Mouse (Mus musculus) myocyte (in vitro differentiated cells): ENCODE results near the gene Rapgef5. TPM values are rescaled to one million over a fixed set of nuclear protein-coding genes. Genes with fewer than 3 reads are reported as not detected.

ENCODE experiments used
- H3K27me3 ChIP-seq: one replicate; pipeline ENCODE4 v1.6.1; 2011; ENCODE audit not compliant: control insufficient read depth, insufficient read depth, insufficient read length
- H3K36me3 ChIP-seq: one replicate; pipeline ENCODE4 v1.6.1; 2011; ENCODE audit not compliant: control insufficient read depth, insufficient read depth
- H3K4me2 ChIP-seq: one replicate; pipeline ENCODE4 v1.6.1; 2011; ENCODE audit warnings: low read depth, control low read depth
- H3K4me3 ChIP-seq: one replicate; pipeline ENCODE4 v1.5.1; 2011; ENCODE audit warnings: mild to moderate bottlenecking, control low read depth, moderate library complexity
- H3K79me2 ChIP-seq: one replicate; pipeline ENCODE4 v1.6.1; 2011; ENCODE audit not compliant: control insufficient read depth, insufficient read depth
- H3ac ChIP-seq: one replicate; pipeline ENCODE4 v1.6.1; 2011; ENCODE audit not compliant: control insufficient read depth, insufficient read length
- CEBPB ChIP-seq: IDR thresholded peaks from 2 replicates; pipeline ENCODE4 v1.6.1; 2011; ENCODE audit warnings: mild to moderate bottlenecking, moderate library complexity; ENCODE audit not compliant: poor library complexity, insufficient read depth, severe bottlenecking
- E2F4 ChIP-seq: IDR thresholded peaks from one replicate; pipeline ENCODE4 v1.6.1; 2011; ENCODE audit warnings: mild to moderate bottlenecking, control low read depth, moderate library complexity; ENCODE audit not compliant: insufficient read depth
- MAX ChIP-seq: IDR thresholded peaks from one replicate; pipeline ENCODE4 v1.6.1; 2011; ENCODE audit warnings: low read depth, mild to moderate bottlenecking, control low read depth
- MYOD1 ChIP-seq, 3 experiments: IDR thresholded peaks; one replicate each; pipeline ENCODE4 v1.6.1; 2011; ENCODE audit warnings: control low read depth in 2 of 3, low read depth in 2 of 3, mild to moderate bottlenecking in 2 of 3, moderate library complexity in 1 of 3; ENCODE audit not compliant: insufficient read length in 2 of 3, control insufficient read depth in 1 of 3
- MYOG ChIP-seq, 3 experiments: IDR thresholded peaks; one replicate each; pipeline ENCODE4 v1.6.1; 2011; ENCODE audit warnings: control low read depth in 2 of 3, low read depth in 2 of 3, mild to moderate bottlenecking in 2 of 3; ENCODE audit not compliant: insufficient read length in 2 of 3, control insufficient read depth in 1 of 3, insufficient read depth in 1 of 3
- POLR2A ChIP-seq: IDR thresholded peaks from one replicate; pipeline ENCODE4 v1.6.1; 2011; ENCODE audit warnings: low read depth, mild to moderate bottlenecking, control low read depth, moderate library complexity; ENCODE audit not compliant: insufficient read length
- POLR2AphosphoS2 ChIP-seq: IDR thresholded peaks from one replicate; pipeline ENCODE4 v1.6.1; 2011; ENCODE audit warnings: low read depth, control low read depth; ENCODE audit not compliant: insufficient read length
- REST ChIP-seq: IDR thresholded peaks from one replicate; pipeline ENCODE4 v1.6.1; 2011; ENCODE audit warnings: mild to moderate bottlenecking, control low read depth, moderate library complexity; ENCODE audit not compliant: insufficient read depth, insufficient read length
- SRF ChIP-seq: IDR thresholded peaks from one replicate; pipeline ENCODE4 v1.6.1; 2011; ENCODE audit warnings: low read depth; ENCODE audit not compliant: control insufficient read depth, insufficient read length
- TCF12 ChIP-seq: IDR thresholded peaks from one replicate; pipeline ENCODE4 v1.6.1; 2011; ENCODE audit warnings: mild to moderate bottlenecking, control low read depth; ENCODE audit not compliant: poor library complexity, insufficient read depth, severe bottlenecking
- TCF3 ChIP-seq: IDR thresholded peaks from one replicate; pipeline ENCODE4 v1.6.1; 2011; ENCODE audit warnings: low read depth, control low read depth; ENCODE audit not compliant: insufficient read length
- USF1 ChIP-seq: IDR thresholded peaks from one replicate; pipeline ENCODE4 v1.6.1; 2011; ENCODE audit warnings: low read depth, mild to moderate bottlenecking, control low read depth, moderate library complexity
- polyA plus RNA-seq: library from polyadenylated mRNA; unstranded; fragments of >200 nt; fragmentation: generic; extraction: Trizol; gene quantifications from one replicate; pipeline ENCODE4 v1.2.1, GENCODE M21; 2012; ENCODE audit warnings: missing spikeins

Rapgef5 gene
- polyA plus RNA-seq, 1 experiment, result 0.01 TPM

DNA sequence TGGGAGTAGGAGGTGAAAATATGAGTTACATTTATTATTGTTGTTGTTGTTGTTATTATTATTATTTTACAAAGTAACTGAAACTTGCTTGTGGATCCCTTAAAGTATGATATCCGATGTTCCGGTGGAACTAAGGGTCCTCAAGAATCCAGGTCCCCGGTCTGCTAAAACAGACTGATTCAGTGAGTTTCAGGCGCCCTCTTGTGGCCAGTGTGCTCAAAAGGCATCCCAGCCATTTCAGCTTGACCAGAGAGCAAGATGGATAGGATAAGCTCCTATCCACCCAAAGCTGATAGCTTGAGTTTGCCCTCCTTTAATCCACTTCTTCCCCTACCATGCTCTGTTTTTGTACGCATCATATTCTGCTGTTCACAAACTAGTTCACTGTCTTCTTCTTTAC is 252.8 kb downstream of the Rapgef5 start:
- H3K36me3 ChIP-seq, result no peaks in the 10 kb centered on the region
- no peak overlapping the region for H3K4me2 ChIP-seq
- H3K79me2 ChIP-seq, result no peaks in the 10 kb centered on the region
- no peak overlapping the region for H3K4me3 ChIP-seq
- TF ChIP-seq POLR2A (no peak), CEBPB (no peak), SRF (no peak), TCF12 (no peak), MYOG (IDR thresholded peaks at IDR 0.05; ENCODE audit: control insufficient read depth in 1 of 3, insufficient read depth in 1 of 3, insufficient read length in 2 of 3, low read depth in 2 of 3) (no peak), REST (no peak), E2F4 (no peak), MYOD1 (IDR thresholded peaks at IDR 0.05; ENCODE audit: control insufficient read depth in 1 of 3, insufficient read length in 2 of 3, low read depth in 2 of 3) (no peak)
- H3K27me3 ChIP-seq, result no peaks in the 10 kb centered on the region
- no peak overlapping the region for H3ac ChIP-seq

DNA sequence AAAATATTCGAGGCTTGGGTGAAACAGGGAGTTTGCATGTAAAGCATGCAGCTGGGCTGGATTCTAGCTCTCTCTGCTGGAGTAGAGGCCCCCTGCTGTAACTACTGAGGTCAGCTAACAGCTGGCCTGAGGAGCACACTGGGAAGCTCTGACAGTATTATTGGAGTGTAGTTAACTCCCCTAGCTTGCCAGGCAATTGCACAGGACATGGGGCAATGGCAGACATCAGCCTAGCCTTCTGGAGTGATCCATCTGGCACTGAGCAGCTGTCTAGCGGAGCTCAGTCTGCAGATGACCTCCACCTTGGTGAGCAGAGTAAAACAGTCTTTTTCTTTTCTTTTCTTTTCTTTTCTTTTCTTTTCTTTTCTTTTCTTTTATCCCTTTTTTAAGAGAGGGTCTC is 253.9 kb downstream of the Rapgef5 start:
- H3K4me2 ChIP-seq, result no peak overlapping the region
- TF ChIP-seq TCF3 (no peak), MYOD1 (IDR thresholded peaks at IDR 0.05; ENCODE audit: control insufficient read depth in 1 of 3, insufficient read length in 2 of 3, low read depth in 2 of 3) (no peak), TCF12 (no peak), POLR2A (no peak), REST (no peak), SRF (no peak), POLR2AphosphoS2 (no peak)
- H3K79me2 ChIP-seq, result no peaks in the 10 kb centered on the region
- H3K36me3 ChIP-seq, result no peaks in the 10 kb centered on the region
- H3K27me3 ChIP-seq, result no peaks in the 10 kb centered on the region
- H3K4me3 ChIP-seq, result no peak overlapping the region
- H3ac ChIP-seq, result no peak overlapping the region

DNA sequence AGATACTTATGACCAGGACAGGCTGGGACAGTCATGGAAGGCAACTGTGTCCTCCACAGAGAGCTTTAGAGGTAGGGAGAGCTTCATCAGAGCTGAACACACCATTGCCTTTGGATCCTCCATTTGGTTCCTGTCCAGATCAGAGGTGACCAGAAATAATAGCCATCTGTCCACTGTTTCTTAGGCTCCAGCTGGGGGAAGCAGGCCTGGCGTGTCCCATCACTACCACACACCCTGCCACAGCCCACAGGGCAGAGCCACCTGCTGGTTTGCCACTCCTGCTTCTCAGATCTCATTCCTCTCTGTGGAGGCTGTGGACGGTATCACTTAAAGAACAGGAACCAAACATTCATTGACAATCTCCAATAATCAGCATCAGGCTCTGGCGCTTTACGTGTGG is 254.9 kb downstream of the Rapgef5 start:
- Histone ChIP-seq H3K79me2 (no peaks in the 10 kb centered on the region), H3K27me3 (no peaks in the 10 kb centered on the region), H3ac (no peak overlapping the region), H3K36me3 (no peaks in the 10 kb centered on the region), H3K4me3 (no peak overlapping the region), H3K4me2 (no peak overlapping the region)
- TF ChIP-seq REST (no peak), MYOG (IDR thresholded peaks at IDR 0.05; ENCODE audit: control insufficient read depth in 1 of 3, insufficient read depth in 1 of 3, insufficient read length in 2 of 3, low read depth in 2 of 3) (no peak), MAX (no peak), MYOD1 (IDR thresholded peaks at IDR 0.05; ENCODE audit: control insufficient read depth in 1 of 3, insufficient read length in 2 of 3, low read depth in 2 of 3) (no peak), USF1 (no peak), CEBPB (no peak), TCF3 (no peak), POLR2A (no peak), TCF12 (no peak), E2F4 (no peak), POLR2AphosphoS2 (no peak), SRF (no peak)

DNA sequence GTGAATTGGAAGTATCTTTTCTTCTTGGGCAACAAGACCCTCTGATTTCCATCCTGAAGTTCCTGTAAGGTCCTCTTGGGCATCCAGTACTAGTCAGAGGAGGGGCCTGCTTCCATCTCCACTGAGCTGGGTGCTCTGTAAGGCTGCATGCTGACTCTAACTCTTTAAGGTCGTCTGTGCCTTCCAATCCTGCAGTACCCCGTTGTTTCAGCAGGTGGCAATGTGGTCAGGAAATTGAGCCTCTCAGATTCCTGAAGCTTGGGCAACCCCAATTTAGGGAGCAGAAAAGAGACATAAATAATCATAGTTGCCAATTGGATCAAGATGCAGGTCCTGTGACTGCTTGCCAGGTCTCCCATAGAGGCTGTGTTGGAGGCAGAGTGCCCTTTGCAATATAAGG is 256.4 kb downstream of the Rapgef5 start:
- TF ChIP-seq TCF12 (no peak), MAX (no peak), USF1 (no peak), POLR2A (no peak), E2F4 (no peak), CEBPB (no peak), MYOG (IDR thresholded peaks at IDR 0.05; ENCODE audit: control insufficient read depth in 1 of 3, insufficient read depth in 1 of 3, insufficient read length in 2 of 3, low read depth in 2 of 3) (no peak), TCF3 (no peak), POLR2AphosphoS2 (no peak), MYOD1 (IDR thresholded peaks at IDR 0.05; ENCODE audit: control insufficient read depth in 1 of 3, insufficient read length in 2 of 3, low read depth in 2 of 3) (no peak), SRF (no peak), REST (no peak)
- Histone ChIP-seq H3ac (no peak overlapping the region), H3K4me2 (no peak overlapping the region), H3K36me3 (no peaks in the 10 kb centered on the region), H3K4me3 (no peak overlapping the region), H3K27me3 (no peaks in the 10 kb centered on the region), H3K79me2 (no peaks in the 10 kb centered on the region)

DNA sequence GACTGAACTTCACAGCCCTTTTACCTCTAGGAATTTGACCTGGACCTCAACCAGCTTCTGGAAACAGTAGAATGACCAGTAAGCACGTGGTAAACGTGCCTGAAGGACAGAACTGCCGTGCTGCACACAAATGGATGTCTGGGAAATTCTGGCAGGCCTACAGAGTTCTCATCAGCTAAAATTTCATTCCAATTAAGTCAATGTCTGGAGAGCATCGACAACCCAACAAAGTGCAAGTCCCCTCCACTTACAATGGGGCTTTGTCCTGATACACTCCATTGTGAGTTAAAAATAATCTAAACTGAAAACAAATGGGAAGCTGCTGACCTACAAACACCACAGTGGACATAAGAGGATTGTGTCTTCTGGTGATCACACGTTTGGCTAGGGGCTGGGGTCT is 260.6 kb downstream of the Rapgef5 start:
- TF ChIP-seq SRF (no peak), MYOD1 (IDR thresholded peaks at IDR 0.05; ENCODE audit: control insufficient read depth in 1 of 3, insufficient read length in 2 of 3, low read depth in 2 of 3) (no peak), POLR2AphosphoS2 (no peak), TCF12 (no peak), MYOG (IDR thresholded peaks at IDR 0.05; ENCODE audit: control insufficient read depth in 1 of 3, insufficient read depth in 1 of 3, insufficient read length in 2 of 3, low read depth in 2 of 3) (no peak)
- H3K4me3 ChIP-seq, result no peak overlapping the region
- no peaks in the 10 kb centered on the region for H3K79me2 ChIP-seq
- no peak overlapping the region for H3K4me2 ChIP-seq
- H3ac ChIP-seq, result no peak overlapping the region
- H3K27me3 ChIP-seq, result no peaks in the 10 kb centered on the region
- H3K36me3 ChIP-seq, result no peaks in the 10 kb centered on the region
